Mouse (Mus musculus): Measurements from ENCODE around the gene Gal3st2. TPM values are rescaled to one million over a fixed set of nuclear protein-coding genes. Genes with fewer than 3 reads are reported as not detected.

Gal3st2 gene
- polyA plus RNA-seq, 1 experiment from 2014 or later = not detected

Other genes starting within 250 kb of the Gal3st2 start
- gene Stk25, start 202.6 kb upstream of the Gal3st2 start, polyA plus RNA-seq (2016; fragmentation: Nextera tagmentation; extraction: Ambion mirVana) = 60.1 and 65.0 TPM in 2 replicates
- gene Bok, start 175.6 kb upstream of the Gal3st2 start, polyA plus RNA-seq (2016; fragmentation: Nextera tagmentation; extraction: Ambion mirVana) = 8.7 TPM in 2 replicates
- 75.0 and 87.6 TPM in 2 replicates for gene Atg4b, start 109.8 kb upstream of the Gal3st2 start, polyA plus RNA-seq (2016; fragmentation: Nextera tagmentation; extraction: Ambion mirVana)
- gene Thap4, start 106.4 kb upstream of the Gal3st2 start, polyA plus RNA-seq (2016; fragmentation: Nextera tagmentation; extraction: Ambion mirVana) = 19.3 and 22.2 TPM in 2 replicates
- 197 and 199 TPM in 2 replicates for gene Dtymk, start 59.4 kb upstream of the Gal3st2 start, polyA plus RNA-seq (2016; fragmentation: Nextera tagmentation; extraction: Ambion mirVana)
- 15.5 and 17.1 TPM in 2 replicates for gene Ing5, start 57.3 kb upstream of the Gal3st2 start, polyA plus RNA-seq (2016; fragmentation: Nextera tagmentation; extraction: Ambion mirVana)
- gene D2hgdh, start 36.4 kb upstream of the Gal3st2 start, polyA plus RNA-seq (2016; fragmentation: Nextera tagmentation; extraction: Ambion mirVana) = 7.6 and 8.0 TPM in 2 replicates
- gene Gal3st2b, start 57.0 kb downstream of the Gal3st2 start, polyA plus RNA-seq (2016; fragmentation: Nextera tagmentation; extraction: Ambion mirVana) = not detected in 2 replicates
- not detected in 2 replicates for gene Gal3st2c, start 129.2 kb downstream of the Gal3st2 start, polyA plus RNA-seq (2016; fragmentation: Nextera tagmentation; extraction: Ambion mirVana)
- not detected in 2 replicates for gene Neu4, start 159.1 kb downstream of the Gal3st2 start, polyA plus RNA-seq (2016; fragmentation: Nextera tagmentation; extraction: Ambion mirVana)
- gene Pdcd1, start 191.2 kb downstream of the Gal3st2 start, polyA plus RNA-seq (2016; fragmentation: Nextera tagmentation; extraction: Ambion mirVana) = not detected in 2 replicates

Measured in liver, embryonic 12.5 days (tissue).